Mouse (Mus musculus) liver, embryonic 11.5 days (tissue): ENCODE results near the gene Itga10. TPM values are rescaled to one million over a fixed set of nuclear protein-coding genes. Genes with fewer than 3 reads are reported as not detected.

Source experiments
- ATAC-seq: fragments of 200-750 bp; cut with Nextera tagmentation; replicated peaks from 2 replicates; pipeline ENCODE4 v1.8.0; 2017; ENCODE audit warnings: moderate number of reproducible peaks, mild to moderate bottlenecking, moderate TSS enrichment, moderate library complexity; ENCODE audit not compliant: low FRiP score
- DNase-seq: peaks from one replicate; pipeline ENCODE4 v3.0.0-alpha.2; 2017; ENCODE audit warnings: low spot score
- H3K27ac ChIP-seq: fragments of 300-500 bp; sonication (generic); 2 replicates; pipeline ENCODE4 v1.5.1; 2014; ENCODE audit warnings: mild to moderate bottlenecking, low read depth, low read length, control low read depth
- H3K27me3 ChIP-seq: fragments of 300-500 bp; sonication (generic); replicated peaks from 2 replicates; pipeline ENCODE4 v1.6.1; 2014; ENCODE audit warnings: low read length, mixed read lengths; ENCODE audit not compliant: control insufficient read depth, insufficient read depth
- H3K36me3 ChIP-seq: fragments of 300-500 bp; sonication (generic); 2 replicates; pipeline ENCODE4 v1.6.1; 2014; ENCODE audit warnings: mild to moderate bottlenecking, low read length, moderate library complexity, mixed read lengths; ENCODE audit not compliant: control insufficient read depth, insufficient read depth
- H3K4me1 ChIP-seq: fragments of 300-500 bp; sonication (generic); replicated peaks from 2 replicates; pipeline ENCODE4 v1.6.1; 2014; ENCODE audit warnings: low read length, mixed read lengths; ENCODE audit not compliant: control insufficient read depth, insufficient read depth
- H3K4me2 ChIP-seq: fragments of 300-500 bp; sonication (generic); 2 replicates; pipeline ENCODE4 v1.6.1; 2014; ENCODE audit warnings: mild to moderate bottlenecking, control low read depth, moderate library complexity
- H3K4me3 ChIP-seq: fragments of 300-500 bp; sonication (generic); 2 replicates; pipeline ENCODE4 v1.5.1; 2014; ENCODE audit warnings: low read depth, low read length, control low read depth
- H3K9ac ChIP-seq: fragments of 300-500 bp; sonication (generic); 2 replicates; pipeline ENCODE4 v1.6.1; 2014; ENCODE audit warnings: low read depth, low read length, control low read depth
- H3K9me3 ChIP-seq: fragments of 300-500 bp; sonication (generic); 2 replicates; pipeline ENCODE4 v1.6.1; 2016; ENCODE audit warnings: low read length, inconsistent platforms, mixed read lengths; ENCODE audit not compliant: control insufficient read depth
- WGBS: fragments of 180-500 bp; shearing (Covaris S2); extraction: QIAGEN DNeasy Blood & Tissue Kit; methylation state at CpG from one replicate; pipeline ENCODE4 v1.1.7; 2014; 5-methylcytosine and 5-hydroxymethylcytosine counted together
- polyA plus RNA-seq: library from polyadenylated mRNA; unstranded; fragments of >200 nt; fragmentation: Nextera tagmentation; extraction: Ambion mirVana; gene quantifications from 2 replicates; pipeline ENCODE4 v1.2.1, GENCODE M21; 2014

Itga10 gene
- polyA plus RNA-seq: 0.57 and 0.77 TPM in 2 replicates

DNA sequence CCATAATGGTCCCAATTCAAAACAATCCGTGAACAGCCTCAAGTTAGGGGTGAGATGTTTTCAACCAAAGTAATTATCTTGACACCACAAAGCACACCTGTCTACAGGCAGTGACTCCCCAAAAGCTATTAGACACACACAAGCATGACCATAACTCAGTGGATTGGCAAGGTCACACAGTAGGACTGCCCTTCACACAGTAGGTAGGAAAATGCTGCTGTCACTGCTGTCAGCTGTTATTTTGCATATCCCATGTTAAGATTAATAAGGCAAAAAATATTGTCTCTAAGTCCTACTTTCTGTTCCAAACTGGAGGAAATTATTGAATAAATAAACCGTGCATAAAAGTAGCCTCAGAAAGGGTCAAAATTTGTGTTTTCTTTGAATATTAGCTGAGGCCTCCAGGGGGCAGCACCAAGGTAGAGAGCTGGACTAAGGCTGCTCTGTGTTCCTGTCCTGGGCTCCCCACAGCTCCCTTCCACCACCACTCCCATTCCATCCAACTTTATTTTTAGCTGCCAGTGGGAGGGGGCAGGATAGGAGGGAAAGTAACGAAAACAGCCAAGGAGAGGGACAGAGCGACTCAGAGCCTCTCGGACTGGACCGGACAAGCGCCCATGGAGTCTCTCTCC is at the start of gene Itga10:
Gene Itga10, plus strand, starts transcription at position 567 of the 632 bp plus-strand sequence.
- ATAC-seq (no peak), DNase-seq (no peak)
- Histone ChIP-seq H3K27me3 (no peaks in the 10 kb centered on the region), H3K9ac (no peak within 1 kb of the TSS), H3K4me1 (no peaks in the 10 kb centered on the region), H3K4me2 (no peak within 1 kb of the TSS), H3K4me3 (no peak within 1 kb of the TSS), H3K9me3 (no peaks in the 10 kb centered on the region), H3K27ac (no peak within 1 kb of the TSS), H3K36me3 (peaks cover 8% of the 10 kb centered on the region; the same call in 1 of the 2 replicates)
- 76% methylated on average over 7 of the region's 7 CpGs for WGBS

DNA sequence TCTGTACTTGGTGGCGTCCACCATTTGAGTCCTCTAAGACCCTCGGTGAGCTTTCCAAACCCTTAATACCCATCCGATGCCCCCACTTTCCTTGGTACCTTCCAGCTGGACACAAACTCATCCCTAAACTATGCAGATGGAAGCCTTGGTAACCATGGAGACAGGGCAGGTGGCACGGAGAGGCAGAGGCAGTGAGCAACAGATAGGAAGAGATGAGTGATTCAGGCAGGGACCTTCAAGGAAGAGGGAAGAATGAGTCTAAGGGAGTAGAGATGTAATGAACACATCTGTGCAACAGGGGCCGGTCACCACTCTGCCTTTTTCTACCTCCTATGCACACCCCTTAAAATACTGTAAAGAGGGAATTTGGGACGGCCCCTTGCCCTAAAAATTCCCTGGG is 49.7 kb upstream of the Itga10 start:
- Histone ChIP-seq H3K9me3 (no peaks in the 10 kb centered on the region), H3K4me2 (no peak overlapping the region), H3K27ac (no peak overlapping the region), H3K4me1 (peaks cover 36% of the 10 kb centered on the region), H3K4me3 (no peak overlapping the region), H3K27me3 (peaks cover 51% of the 10 kb centered on the region), H3K9ac (no peak overlapping the region), H3K36me3 (no peaks in the 10 kb centered on the region)
- WGBS: 30% methylated on average over 6 of the region's 6 CpGs
- ATAC-seq: no peak
- no peak for DNase-seq

DNA sequence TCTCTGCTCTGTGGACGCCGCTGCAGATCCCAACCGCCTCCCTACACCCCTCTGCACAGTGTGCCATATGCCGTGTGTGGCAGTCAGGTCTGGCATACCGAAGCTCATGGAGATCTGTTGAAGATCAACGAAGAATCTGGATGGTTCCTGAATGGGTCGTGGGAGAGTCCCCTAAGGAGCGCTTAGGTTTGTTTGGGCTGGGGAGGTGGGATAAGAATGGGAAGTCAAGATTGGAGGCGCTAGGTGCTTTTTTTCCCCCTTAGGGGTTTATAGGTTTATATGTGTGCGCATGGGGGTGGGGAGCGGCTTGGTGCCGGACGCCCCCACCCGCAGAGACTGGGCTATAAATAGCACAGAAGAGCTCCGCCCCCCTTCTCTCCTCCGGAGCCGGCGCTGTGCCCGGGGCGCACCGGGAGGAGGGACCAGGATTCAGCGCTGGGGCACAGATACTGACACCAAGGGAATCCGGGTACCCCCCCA is 49.1 kb upstream of the Itga10 start, which contains the start of gene Ankrd34a:
Gene Ankrd34a, plus strand, starts transcription at position 409 of the 480 bp plus-strand sequence.
- no peak for DNase-seq

DNA sequence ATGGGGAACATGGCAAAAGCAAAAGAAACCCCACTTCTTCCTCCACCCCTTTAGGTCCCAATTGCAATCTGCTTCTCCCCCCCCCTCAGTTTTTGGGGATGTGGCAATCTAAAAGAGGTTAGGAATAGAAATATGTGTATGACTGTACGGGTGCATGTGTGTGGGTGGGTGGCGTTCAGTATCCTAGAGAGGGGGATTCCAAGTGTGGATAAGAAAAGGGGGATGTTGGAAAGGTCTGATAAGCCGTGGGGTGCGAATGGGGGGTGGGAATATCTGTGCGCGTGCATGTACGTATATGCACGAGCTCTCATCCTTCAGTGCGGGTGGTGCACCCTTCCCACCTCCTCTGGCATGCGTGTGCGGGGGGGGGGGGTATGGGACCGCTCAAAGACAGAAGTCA is 48.5 kb upstream of the Itga10 start:
- Histone ChIP-seq H3K4me1 (peaks cover 36% of the 10 kb centered on the region), H3K27me3 (peaks cover 51% of the 10 kb centered on the region), H3K9me3 (no peaks in the 10 kb centered on the region), H3K4me2 (peak overlapping the region; percentile 96), H3K4me3 (peak overlapping the region; percentile 51), H3K27ac (no peak overlapping the region), H3K9ac (no peak overlapping the region), H3K36me3 (no peaks in the 10 kb centered on the region)
- ATAC-seq (no peak), DNase-seq (no peak)
- 4% methylated on average over 11 of the region's 12 CpGs for WGBS

More for the DNA sequence above, 49.1 kb upstream of the Itga10 start, which contains the start of gene Ankrd34a:
- Histone ChIP-seq H3K27me3 (peaks cover 51% of the 10 kb centered on the region), H3K9ac (peak within 1 kb of the TSS; percentile 32; the same call in 1 of the 2 replicates), H3K4me1 (peaks cover 36% of the 10 kb centered on the region), H3K36me3 (no peaks in the 10 kb centered on the region), H3K4me2 (peak within 1 kb of the TSS; percentile 96), H3K4me3 (peak within 1 kb of the TSS; percentile 51), H3K9me3 (no peaks in the 10 kb centered on the region), H3K27ac (no peak within 1 kb of the TSS)
- WGBS: 4% methylated on average over 23 of the region's 23 CpGs
- no peak for ATAC-seq

DNA sequence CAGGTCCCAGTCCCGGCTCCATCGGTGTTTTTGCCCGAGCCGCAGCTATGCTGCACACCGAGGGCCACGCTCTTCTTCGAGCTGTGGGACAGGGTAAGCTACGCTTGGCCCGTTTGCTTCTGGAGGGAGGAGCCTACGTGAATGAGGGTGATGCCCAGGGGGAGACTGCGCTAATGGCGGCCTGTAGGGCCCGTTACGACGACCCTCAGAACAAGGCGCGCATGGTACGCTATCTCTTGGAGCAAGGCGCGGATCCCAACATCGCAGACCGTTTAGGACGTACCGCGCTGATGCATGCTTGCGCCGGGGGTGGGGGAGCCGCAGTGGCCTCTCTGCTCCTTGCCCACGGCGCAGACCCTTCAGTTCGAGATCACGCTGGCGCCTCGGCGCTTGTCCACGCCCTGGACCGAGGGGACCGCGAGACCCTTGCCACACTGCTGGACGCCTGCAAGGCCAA is 47.9 kb upstream of the Itga10 start:
- H3K27ac ChIP-seq: no peak overlapping the region
- peak overlapping the region; percentile 51 for H3K4me3 ChIP-seq
- under 1% methylated on average over 40 of the region's 40 CpGs for whole genome bisulfite sequencing
- no peaks in the 10 kb centered on the region for H3K36me3 ChIP-seq
- H3K9ac ChIP-seq: peak overlapping the region; percentile 32
- peak; percentile 49 for DNase-seq
- H3K27me3 ChIP-seq: peaks cover 51% of the 10 kb centered on the region
- peak overlapping the region; percentile 96 for H3K4me2 ChIP-seq
- no peak for ATAC-seq
- peaks cover 36% of the 10 kb centered on the region for H3K4me1 ChIP-seq
- H3K9me3 ChIP-seq: no peaks in the 10 kb centered on the region

DNA sequence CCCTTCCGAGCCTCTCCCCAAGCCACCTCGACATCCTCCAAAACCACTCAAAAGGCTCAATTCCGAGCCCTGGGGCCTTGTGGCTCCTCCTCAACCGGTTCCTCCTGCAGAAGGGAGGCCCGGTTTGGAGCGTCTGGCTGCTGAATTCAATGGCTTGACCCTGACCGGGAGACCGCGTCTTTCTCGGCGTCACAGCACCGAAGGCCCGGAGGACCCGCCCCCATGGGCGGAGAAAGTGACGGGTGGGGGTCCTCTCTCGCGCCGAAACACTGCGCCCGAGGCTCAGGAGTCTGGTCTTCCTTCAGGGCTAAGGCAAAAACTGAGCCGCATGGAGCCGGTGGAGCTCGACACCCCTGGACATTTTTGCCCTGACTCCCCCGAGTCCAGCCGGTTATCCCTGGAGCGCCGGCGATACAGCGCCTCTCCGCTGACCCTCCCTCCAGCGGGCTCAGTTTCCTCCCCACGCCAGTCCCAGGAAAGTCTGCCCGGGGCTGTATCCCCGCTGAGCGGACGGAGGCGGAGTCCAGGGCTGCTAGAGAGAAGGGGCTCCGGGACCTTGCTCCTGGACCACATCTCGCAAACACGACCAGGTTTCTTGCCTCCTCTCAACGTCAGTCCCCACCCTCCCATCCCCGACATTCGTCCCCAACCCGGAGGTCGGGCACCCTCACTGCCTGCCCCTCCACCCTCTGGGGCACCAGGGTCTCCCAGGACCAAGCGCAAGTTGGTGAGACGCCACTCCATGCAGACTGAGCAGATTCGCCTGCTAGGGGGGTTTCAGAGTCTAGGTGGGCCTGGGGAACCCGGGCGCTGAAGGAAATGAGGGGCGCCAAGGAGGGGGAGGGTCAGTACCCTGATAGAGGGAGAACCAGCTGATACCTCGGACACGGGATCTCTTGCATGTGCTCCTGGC is 47.0 kb upstream of the Itga10 start:
- Histone ChIP-seq H3K4me3 (peak overlapping the region; percentile 51), H3K27ac (no peak overlapping the region), H3K36me3 (no peaks in the 10 kb centered on the region), H3K4me1 (peaks cover 30% of the 10 kb centered on the region), H3K9ac (peak overlapping the region; percentile 32), H3K27me3 (peaks cover 51% of the 10 kb centered on the region), H3K9me3 (no peaks in the 10 kb centered on the region), H3K4me2 (peak overlapping the region; percentile 96)
- 4% methylated on average over 54 of the region's 54 CpGs for whole genome bisulfite sequencing
- ATAC-seq (no peak), DNase-seq (peak; percentile 72)

DNA sequence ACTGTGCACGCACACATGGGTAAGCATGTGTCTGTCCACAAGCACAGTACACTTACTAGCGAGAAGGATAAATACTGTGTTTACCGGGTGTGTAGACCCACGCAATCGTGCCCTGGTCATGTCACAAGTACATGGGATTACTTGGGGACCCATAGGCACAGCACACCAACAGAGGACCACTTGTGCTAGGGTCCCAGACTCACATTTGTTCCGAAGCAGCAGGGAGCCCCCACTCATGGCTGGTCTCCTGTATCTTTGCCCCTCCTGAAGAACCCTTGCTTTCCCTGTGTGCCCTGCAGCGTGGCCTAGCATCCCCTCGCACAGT is 46.4 kb upstream of the Itga10 start:
- WGBS: 50% methylated on average over 8 of the region's 8 CpGs
- ATAC-seq (no peak), DNase-seq (no peak)
- no peak overlapping the region for H3K27ac ChIP-seq
- peaks cover 51% of the 10 kb centered on the region for H3K27me3 ChIP-seq
- peak overlapping the region; percentile 96 for H3K4me2 ChIP-seq
- H3K4me1 ChIP-seq: peaks cover 30% of the 10 kb centered on the region
- no peaks in the 10 kb centered on the region for H3K36me3 ChIP-seq
- H3K4me3 ChIP-seq: peak overlapping the region; percentile 51; the same call in 1 of the 2 replicates
- H3K9ac ChIP-seq: no peak overlapping the region
- H3K9me3 ChIP-seq: no peaks in the 10 kb centered on the region

DNA sequence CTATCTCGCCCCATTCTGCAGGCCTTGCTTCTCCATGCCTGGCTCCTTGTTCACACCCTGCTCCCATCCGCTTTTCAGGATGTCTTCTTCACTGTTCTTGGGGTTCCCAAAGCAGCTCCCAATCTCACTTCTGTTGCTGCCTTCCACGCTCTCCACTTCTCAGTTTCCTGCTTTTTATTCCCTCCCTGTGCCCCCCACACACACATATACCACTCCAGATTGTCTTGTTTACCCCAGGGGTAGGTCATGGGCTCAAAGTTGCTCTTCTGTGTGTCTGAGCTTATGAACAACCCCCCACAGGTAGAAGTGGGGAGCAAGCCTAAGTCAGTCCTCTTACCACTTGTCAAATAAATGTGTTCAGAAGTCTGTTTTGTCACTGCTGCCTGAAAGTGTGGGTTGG is 46.0 kb upstream of the Itga10 start:
- Histone ChIP-seq H3K27me3 (peaks cover 51% of the 10 kb centered on the region), H3K36me3 (no peaks in the 10 kb centered on the region), H3K4me3 (no peak overlapping the region), H3K9ac (no peak overlapping the region), H3K4me2 (peak overlapping the region; percentile 14; the same call in 1 of the 2 replicates), H3K9me3 (no peaks in the 10 kb centered on the region), H3K27ac (no peak overlapping the region), H3K4me1 (peaks cover 30% of the 10 kb centered on the region)
- no peak for DNase-seq
- no peak for ATAC-seq
- 58% methylated on average over 3 of the region's 3 CpGs for WGBS
